Mouse (Mus musculus) left cerebral cortex, adult 8-10 months (tissue): ENCODE measurements around the gene Slc1a4. TPM values are rescaled to one million over a fixed set of nuclear protein-coding genes. Genes with fewer than 3 reads are reported as not detected.
A peak's percentile ranks its signal among the peaks of the same experiment; 100 is the strongest.

Source experiments
- DNase-seq, 2 experiments: peaks; one replicate each; pipeline ENCODE4 v3.0.0; 2022; ENCODE audit warnings: low spot score in 2 of 2
- total RNA-seq, 4 experiments: library from RNA; stranded (reverse); gene quantifications; 2 replicates each; pipeline ENCODE4 v1.2.4; 2022

Gene Slc1a4
- total RNA-seq, 4 experiments from 2014 or later: 38.0 to 46.9 (median 43.0) TPM

DNA sequence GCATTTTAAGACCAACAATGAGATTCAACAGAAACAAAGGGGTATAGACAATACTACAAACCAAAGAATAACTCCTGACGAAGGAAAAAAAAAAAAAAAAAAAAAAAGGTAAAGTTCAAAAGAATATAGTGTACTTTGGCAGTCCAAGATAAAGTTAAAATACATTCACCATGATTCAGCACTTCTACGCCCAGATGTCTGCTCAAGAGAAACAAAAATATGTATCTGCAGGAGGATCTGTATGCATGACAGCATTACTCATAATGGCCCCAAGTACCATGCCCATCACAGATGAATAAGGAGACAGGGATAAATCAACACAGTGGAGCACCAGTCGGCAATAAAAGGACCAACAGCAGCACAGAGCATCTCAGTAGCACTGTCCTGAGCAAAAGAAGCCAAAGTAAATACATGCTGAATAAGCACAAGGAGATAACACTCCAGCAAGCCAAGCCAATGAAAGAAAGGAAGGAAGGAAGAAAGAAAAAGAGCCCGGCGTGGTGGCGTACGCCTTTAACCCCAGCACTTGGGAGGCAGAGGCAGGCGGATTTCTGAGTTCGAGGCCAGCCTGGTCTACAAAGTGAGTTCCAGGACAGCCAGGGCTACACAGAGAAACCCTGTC is 7.3 kb downstream of the Slc1a4 start:
- no peak for DNase-seq

DNA sequence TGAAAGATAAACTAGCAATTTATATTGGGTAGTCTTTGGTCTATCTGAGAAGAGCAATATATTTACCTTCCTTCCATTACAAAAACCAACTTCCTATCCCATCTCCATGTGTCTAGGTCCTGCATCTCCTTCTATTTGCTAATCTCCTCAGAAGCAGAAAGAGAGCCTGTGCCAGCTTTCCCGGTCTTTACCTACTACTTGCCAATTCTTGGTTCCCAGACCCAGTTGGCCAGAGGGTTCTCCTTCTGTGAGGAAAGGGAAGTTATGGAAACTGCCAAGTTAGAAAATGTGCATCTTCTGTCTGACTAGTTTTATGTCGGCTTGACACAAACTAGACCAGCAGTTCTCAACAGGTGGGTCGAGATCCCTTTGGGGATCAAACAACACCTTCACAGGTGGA is 8.5 kb downstream of the Slc1a4 start:
- no peak for DNase-seq

DNA sequence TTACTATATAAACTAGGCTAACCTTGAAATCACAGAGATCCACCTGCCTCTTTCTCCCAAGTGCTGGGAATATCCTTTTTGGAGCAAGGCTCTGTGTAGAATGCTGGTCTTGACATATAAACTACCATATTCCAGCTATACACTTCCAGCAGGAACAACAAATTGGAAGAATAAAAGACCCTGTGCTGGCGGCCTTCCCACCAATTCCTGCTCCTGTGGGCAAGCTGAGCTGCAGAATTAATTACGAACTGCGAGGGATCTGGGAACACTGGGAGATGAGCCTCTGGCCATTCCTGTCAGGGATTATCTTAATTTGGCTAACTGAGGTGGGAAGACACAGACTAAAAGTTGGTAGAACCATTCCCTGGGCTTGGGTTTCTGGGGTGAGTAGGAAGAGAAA is 10.1 kb downstream of the Slc1a4 start:
- no peak for DNase-seq

DNA sequence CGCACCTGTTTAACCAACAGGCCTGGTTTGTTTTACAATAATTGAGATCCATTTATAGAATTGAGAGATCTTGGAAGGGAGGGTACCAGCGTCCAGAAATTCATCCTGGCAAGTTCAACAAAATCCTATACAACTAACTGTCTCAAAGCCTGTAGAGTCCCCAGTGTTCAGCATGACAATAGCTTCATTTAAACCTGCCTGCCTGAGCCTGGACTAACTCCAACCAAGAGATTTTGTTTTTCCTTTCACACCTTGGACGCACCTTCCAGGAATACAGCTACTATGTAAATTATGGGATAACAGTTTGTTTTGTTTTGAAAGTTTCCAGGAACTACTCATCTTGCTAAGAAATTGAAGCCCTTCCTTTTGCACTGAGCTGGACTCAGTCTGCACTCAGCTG is 11.9 kb downstream of the Slc1a4 start:
- DNase-seq: no peak

DNA sequence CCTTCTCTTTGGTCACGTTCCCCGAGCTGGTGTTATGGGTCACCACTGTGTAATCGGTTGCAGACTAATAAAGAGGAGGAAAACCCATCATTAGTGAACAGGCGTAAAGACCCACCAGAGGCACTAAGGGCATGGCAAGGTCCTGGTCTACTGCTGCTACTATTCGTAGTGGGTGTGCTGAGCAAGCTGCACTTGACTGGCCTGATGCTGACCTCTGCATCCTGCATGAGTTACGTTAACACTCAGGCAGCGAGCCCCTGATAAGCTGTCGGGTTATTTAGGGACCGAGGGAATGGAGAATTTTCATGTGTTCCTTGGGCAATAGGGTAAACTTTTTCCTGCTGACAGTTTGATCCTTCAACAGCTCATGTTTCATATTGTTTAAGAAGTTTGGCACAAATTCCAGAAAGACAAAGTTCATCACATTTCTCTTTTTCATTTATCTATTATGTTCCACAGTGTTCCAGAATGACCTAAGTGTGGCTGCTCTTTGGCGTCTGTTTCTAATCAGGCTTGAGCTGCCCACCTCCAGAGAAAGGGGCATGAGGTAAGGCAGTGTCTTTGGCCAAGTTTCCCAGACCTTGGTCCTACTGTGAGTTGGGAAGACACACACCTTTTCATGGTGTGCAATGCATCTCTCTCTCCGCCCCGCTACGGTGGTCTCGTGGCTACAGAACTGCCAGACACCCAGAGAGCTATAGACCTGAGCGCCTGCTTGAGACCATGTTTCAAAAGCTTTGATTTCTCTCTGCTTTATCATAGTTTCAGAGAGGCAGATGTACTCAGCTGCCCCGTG is 13.7 kb downstream of the Slc1a4 start:
- DNase-seq: no peak

DNA sequence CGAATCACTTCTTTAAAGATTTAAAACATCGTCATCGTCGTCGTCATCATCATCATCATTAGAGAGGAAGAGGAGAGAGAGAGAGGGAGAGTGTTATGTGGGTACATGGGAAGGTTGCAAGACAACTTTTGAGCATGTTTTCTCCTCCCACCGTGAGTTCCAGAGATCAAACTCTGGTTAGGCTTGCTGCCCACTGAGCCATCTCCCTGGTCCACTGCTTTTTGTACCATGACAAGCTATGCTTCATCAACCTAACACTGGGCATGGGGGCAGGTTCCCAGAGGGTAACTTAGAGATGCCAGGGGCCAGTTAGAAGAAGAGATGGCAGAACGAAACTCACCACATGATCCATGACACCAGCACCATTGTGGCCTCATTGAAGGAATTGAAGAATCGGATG is 18.9 kb downstream of the Slc1a4 start:
- no peak for DNase-seq

DNA sequence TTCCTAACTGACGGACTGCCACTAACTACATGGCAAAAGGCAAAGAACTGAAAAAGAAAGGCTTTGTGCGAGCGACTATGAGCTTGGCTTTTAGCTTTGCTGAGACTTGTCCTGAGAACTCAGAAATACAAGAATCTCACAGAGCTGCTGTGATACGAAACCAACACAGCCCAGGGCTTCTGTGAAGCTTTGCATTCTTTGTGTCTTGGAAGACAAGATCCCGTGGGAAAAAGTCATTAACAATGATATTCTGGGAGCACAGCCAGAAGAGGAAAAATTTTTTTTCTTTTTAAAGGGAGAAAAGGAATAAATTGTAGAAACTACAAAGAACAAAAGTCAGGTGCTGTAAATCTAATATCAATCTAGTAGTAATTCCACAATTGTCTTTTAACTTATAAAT is 23.5 kb downstream of the Slc1a4 start:
- DNase-seq: no peak

DNA sequence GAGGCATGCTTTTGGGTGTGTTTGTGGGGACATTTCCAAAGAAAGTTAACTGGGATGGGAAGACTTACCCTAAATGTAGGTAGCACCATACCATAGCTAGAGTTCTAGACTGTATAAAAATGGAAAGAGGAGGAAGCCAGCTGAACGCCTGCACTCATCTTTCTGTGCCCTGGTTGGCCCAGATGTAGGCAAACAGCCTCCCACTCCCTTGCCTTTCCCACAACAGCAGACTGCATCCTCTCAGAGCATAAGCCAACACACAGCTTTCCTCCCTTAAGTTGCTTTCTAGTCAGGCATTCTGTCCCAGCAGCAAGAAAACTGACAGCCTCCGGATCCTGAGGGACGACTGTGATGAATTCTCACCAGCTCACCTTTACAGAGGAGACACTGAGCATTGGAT is 25.1 kb downstream of the Slc1a4 start:
- DNase-seq: peak in 1 of 2 experiments; percentile 68

DNA sequence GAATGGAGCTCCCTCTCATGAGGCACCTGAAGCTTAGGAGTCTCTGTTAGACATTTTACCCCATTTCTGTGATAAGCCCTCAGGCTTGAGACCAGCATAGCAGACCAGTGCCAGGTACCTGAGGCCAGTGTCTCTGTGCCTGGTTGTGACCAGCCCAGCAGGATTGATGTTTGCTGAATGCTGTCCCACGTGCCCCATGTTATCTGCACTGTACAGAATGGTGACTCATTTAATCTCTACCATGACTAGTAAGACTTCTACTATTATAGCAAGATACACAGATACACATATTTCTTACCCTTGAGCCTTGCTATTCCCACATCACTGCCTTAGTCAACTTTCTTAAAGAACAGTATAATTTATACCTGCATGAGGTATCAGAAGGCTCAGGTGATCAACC is 26.9 kb downstream of the Slc1a4 start:
- DNase-seq: no peak

DNA sequence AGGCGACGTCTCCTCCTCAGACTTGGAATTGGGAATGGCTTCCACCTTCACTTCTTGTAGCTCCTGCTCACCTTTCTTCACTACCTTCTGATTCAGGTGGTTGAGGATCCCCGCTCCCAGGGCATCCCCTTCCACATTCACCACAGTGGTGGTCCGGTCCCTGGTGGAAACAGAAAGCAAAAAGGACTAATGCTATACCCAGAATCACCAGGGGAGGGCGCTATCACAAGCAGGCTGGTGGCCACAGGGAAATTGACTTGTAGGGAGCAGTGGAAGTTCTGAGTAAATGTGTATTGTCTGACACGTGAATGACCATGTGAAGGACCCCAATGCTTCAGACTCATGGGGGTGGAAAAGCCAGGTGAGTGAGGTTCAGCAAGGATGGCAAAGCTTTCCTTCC is 28.2 kb downstream of the Slc1a4 start:
- peak in 1 of 2 experiments; percentile 43 for DNase-seq

DNA sequence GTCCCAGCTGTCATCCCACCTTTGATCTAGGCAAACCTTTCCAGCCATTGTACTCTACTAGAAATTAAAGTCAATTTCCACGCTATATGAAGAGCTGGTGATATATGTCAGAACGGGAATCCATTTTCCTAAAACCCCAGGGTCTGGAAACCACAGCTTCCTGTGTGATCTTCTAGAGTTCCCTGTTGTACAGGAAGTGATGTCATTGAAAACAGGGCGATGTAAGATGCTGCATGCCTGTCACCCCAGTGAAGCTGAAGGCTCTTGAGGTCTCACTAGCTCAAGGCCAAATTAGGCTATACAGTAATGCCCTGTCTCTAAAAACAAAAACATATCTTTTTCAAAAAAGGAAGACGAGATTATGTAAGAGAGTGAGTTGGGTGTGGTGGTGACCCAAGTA is 31.2 kb downstream of the Slc1a4 start:
- no peak for DNase-seq

DNA sequence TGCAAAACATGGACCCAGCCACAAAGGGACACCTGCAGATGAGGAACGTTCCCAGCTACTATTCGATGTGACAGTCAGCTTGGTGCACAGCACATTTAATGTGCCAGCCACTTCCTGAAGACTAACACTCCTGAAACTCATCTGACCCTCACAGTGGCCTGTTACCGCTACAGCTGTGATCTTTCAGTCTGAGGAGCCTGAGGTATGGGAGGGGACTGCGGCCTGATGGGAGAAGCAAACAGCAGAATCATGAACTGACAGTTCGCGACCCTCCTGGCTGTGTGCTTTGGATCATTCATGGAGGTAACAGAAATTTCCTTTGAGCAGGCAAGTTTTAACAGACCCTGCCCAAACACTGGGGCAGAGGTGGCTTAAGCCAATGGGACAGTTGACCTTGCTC is 31.7 kb downstream of the Slc1a4 start:
- no peak for DNase-seq

DNA sequence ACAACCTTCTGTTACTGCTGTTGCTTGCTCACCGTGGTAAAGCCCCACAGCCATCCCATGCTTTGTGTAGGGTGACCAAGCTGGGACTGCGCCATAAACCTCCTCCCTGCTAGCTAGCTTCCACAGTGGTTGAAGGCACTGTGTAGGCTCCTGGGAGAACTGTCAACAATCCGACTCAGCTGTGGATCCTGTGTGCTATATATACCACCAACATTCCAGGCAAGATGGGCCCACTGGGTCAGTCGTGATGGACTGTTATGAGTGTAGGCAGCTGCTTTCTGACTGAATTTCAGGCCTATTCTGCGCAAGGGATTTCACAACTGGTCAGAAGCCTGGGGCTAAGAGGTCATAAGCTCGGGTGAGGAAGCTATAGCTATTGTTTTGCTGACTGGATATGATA is 32.6 kb downstream of the Slc1a4 start:
- no peak for DNase-seq

DNA sequence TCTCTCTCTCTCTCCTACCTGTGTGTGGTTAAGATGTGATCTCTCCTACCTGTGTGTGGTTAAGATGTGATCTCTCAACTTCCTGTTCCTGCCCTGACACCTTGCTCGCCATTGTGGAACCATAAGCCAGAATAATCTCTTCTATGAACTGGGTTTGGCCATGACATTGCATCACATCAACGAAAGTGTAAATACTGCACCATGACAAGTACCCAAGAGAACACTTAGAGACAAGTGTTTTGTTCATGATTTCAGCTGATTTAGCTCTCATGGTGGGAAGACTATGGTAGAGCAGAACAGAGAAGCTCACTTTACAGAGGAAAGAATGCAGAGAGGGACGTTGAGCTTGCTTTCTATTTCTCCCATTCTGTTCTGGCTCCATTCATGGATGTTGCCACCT is 48.0 kb downstream of the Slc1a4 start:
- no peak for DNase-seq

DNA sequence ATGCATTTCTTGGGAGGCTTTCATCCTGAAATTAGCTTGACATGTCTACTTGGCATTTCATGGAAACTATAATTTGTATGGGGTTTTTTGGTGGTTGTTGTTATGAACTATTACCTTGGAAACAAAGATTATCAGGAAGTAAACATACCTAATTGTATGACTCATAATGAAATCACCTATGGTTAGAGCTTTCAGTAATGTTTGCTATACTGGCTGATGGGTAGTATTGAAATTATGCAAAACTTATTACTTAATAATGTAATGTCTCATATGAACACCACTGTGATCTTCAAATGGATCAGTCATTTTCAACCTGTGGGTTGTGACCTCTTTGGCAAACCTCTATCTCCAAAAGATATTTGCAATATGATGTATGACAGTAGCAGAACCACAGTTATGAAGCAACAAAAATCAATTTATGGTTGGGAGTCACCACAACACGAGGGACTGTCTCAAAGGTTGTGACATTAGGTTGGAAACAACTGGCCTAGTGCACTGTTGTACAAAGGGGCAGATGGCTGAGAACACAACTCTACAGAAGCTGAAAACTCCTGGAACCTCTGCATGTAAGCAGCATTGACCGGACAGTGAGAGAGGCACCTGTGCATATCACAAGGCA is 49.8 kb downstream of the Slc1a4 start:
- DNase-seq: no peak

DNA sequence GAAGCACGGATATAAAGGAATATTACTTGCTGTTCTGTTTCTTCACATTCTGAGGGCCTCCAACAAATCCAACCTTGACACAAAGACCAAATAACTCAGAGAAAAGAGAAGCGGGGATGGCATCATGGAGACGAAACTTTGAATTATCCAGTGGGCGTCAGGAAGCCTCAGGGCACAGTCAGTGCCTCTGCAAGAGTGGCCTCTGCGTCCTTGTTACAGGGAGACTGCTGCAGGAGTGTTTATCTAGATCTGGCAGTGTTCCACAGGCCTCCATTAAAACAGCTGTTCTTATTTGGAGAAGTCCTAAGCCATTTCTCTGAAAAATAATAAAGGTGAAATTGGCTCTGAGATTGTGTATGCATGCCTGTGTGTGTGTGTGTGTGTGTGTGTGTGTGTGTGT is 51.5 kb downstream of the Slc1a4 start:
- no peak for DNase-seq

DNA sequence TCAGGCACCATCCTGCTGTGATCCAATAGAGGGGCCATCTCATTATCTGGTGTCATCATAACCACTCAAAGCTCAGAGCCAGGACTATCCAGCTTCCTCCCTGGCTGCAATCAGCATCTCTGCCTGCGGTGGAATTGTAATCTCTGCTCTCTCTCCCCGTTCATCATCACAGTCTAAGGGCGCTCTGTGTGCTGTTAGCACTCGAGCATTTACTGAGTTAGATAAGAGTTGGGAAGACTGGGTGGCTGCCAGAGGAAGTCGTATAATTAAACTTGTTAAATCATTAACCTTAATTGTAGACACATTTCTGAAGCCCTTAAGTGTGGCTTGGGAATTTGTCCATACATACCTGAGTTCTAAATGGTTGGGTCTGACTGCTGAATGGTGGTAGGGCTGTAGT is 53.8 kb downstream of the Slc1a4 start:
- DNase-seq: no peak

DNA sequence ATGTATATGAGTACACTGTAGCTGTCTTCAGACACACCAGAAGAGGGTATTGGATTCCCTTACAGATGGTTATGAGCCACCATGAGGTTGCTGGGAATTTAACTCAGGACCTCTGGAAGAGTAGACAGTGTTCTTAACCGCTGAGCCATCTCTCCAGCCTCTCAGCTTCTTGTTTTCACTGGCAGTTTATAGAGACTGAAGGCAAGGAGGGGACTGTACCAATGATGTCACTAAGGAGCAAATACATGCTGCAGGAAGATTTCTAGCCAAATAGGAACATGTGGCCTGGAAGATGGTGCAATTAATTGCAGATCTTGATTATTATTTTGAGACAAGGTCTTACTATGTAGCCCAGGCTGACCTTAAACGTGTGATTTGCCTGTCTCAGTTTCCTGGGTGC is 55.4 kb downstream of the Slc1a4 start:
- no peak for DNase-seq

DNA sequence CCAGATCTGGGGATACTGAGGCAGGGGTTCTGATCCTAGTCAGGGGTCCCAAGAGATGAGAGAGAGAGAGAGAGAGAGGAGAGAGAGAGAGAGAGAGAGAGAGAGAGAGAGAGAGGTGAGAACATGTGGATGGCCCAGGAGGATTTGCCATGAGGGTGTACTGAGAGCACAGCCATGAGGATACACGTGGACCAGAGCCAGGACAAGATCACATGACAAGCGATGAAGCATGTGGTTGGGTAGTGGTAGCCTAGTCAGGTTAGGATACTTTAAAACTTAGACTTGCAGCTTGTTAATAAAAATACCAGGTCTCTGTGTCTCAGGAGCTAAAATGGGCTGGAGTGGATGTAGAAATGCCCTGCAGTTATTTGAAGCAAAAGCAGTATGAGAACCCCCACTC is 56.5 kb downstream of the Slc1a4 start:
- DNase-seq: no peak

DNA sequence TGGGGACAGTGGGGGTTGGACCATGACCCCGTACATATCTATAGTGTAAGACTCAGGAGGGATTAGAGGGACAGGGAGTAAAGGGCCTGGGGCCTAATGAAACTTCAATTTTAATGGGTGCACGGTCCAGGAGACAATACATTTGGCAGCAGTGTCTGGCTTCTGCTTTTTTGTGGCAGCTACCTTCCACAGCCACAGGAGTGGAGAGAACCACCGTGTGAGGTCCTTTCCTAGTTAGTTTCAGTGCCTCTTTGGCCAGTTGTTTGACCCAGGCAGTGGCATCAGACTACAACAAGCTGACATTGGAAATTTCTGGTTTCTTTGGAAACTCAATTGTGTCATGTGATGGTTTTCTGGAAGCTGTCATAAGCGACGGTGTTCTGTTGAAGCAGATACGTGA is 62.6 kb downstream of the Slc1a4 start:
- DNase-seq: no peak

DNA sequence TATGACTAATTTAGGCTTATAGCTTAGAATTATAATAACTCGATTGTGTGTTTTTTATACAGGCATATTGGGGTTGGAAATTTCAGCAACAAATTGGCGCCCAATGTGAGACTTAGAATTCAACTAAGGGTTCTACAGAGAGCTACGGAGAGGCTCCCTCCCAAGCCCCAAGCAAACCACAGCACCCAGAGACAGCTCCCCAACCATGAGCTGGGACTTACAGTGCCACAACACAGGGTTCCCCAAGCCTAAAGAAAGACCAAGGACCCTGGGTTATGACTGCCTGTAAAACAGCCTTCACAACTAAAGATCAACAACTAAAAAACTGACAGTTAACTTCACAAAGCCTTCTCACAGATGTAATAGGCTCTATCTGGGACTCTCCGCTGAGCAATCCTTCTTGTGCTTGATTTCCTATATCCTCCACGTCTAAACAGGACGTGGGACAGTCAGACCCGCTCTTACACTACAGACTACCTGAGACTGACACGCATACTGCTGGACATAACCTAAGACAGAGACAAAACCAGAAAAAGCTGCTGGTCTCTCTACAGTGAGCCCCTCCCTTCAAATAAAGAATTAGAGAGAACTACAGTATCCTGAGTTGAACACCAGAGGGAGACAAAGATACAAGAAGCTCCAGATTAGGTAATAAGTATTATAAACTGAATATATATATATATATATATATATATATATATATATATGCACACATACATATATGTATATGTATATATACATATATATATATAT is 69.7 kb downstream of the Slc1a4 start:
- DNase-seq: no peak

DNA sequence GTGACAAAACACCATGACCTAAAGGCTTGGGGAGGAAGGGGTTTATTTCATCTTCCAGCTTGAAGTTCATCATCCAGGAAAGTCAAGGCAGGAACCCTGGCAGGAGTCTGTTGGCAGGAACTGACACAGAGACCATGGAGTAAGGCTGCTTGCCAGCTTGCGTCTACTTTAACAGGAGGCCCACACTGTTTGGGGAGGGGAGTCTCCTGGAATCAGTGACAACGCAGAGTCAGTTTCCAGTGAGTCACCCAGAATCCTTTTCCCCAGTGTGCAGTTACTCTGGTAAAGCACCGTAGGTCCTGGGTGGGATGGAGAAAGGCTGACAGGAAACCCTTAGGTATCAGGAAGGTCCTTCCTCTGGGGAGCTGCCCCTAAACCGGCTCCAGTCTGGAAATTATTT is 77.7 kb downstream of the Slc1a4 start:
- DNase-seq: no peak
